Mouse (Mus musculus) liver, adult 2 months (tissue): ENCODE results near the gene Fars2. TPM values are rescaled to one million over a fixed set of nuclear protein-coding genes. Genes with fewer than 3 reads are reported as not detected.

Experiments
- DNase-seq: peaks from one replicate; pipeline ENCODE4 v3.0.0-alpha.2; 2011; ENCODE audit warnings: low read depth, low spot score; ENCODE audit errors: extremely low read depth
- H3K27ac ChIP-seq: fragments of 200-500 bp; replicated peaks from 2 replicates; pipeline ENCODE4 v1.5.1; 2012; ENCODE audit warnings: low read depth, mild to moderate bottlenecking, control low read depth, inconsistent platforms, low read length; ENCODE audit not compliant: insufficient read depth
- H3K27me3 ChIP-seq: fragments of 200-500 bp; 2 replicates; pipeline ENCODE4 v1.6.1; 2012; ENCODE audit warnings: mild to moderate bottlenecking, moderate library complexity, low read length, inconsistent platforms; ENCODE audit not compliant: control insufficient read depth, insufficient read depth
- H3K36me3 ChIP-seq: fragments of 200-500 bp; 2 replicates; pipeline ENCODE4 v1.6.1; 2012; ENCODE audit warnings: low read length, inconsistent platforms; ENCODE audit not compliant: control insufficient read depth, insufficient read depth
- H3K4me1 ChIP-seq: fragments of 200-500 bp; 2 replicates; pipeline ENCODE4 v1.6.1; 2011; ENCODE audit warnings: low read length; ENCODE audit not compliant: control insufficient read depth, insufficient read depth
- H3K4me3 ChIP-seq: fragments of 200-500 bp; 2 replicates; pipeline ENCODE4 v1.5.1; 2011; ENCODE audit warnings: low read depth, mild to moderate bottlenecking, control low read depth, low read length, moderate library complexity; ENCODE audit not compliant: insufficient read depth
- H3K79me2 ChIP-seq: fragments of 200-500 bp; 2 replicates; pipeline ENCODE4 v1.6.1; 2012; ENCODE audit warnings: inconsistent platforms, mild to moderate bottlenecking, low read length, moderate library complexity; ENCODE audit not compliant: control insufficient read depth, insufficient read depth
- H3K9ac ChIP-seq: fragments of 200-500 bp; 2 replicates; pipeline ENCODE4 v1.6.1; 2012; ENCODE audit warnings: low read depth, mild to moderate bottlenecking, control low read depth, inconsistent platforms, low read length
- CTCF ChIP-seq: fragments of 200-500 bp; IDR thresholded peaks from 2 replicates; pipeline ENCODE4 v1.5.1; 2011; ENCODE audit warnings: low read depth, low read length, control low read depth
- POLR2A ChIP-seq: fragments of 200-500 bp; IDR thresholded peaks from 2 replicates; pipeline ENCODE4 v1.6.1; 2011; ENCODE audit warnings: low read length, control low read depth; ENCODE audit not compliant: insufficient read depth; ENCODE audit errors: extremely low read depth
- WGBS: fragments of 180-500 bp; shearing (Covaris S2); methylation state at CpG from one replicate; pipeline ENCODE4 v1.1.7; 2018; 5-methylcytosine and 5-hydroxymethylcytosine counted together
- polyA plus RNA-seq: library from polyadenylated mRNA; depleted of rRNA; stranded (reverse); fragments of >200 nt; gene quantifications from 2 replicates; pipeline ENCODE4 v1.2.3, GENCODE M21; 2012
- total RNA-seq: library from RNA; depleted of rRNA; stranded (reverse); fragments of >200 nt; gene quantifications from 2 replicates; pipeline ENCODE4 v1.2.3, GENCODE M21; 2014

The Fars2 gene
- total and polyA plus RNA-seq, 2 experiments, result 47.1 to 58.4 TPM

DNA sequence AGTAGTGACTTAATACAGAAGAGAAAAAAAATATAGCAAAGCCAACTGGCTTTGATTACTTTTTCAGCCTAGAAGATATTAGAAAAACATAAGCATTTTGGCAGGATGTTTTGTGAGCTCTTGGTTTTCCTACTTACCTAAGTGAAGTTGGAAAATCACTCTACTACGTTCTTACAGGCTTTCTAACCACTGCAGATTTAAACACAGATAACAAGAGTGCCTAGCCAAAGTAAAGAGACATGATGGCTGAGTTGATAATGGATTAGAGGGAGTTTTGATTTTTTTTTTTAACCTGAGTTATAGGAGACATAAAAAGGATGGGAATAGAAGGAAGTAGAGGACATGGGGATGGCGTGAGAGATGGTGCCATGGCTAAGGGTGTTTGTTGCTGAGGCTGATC, 350.6 kb downstream of the Fars2 start:
- Histone ChIP-seq H3K36me3 (no peaks in the 10 kb centered on the region), H3K27me3 (no peaks in the 10 kb centered on the region), H3K27ac (no peak overlapping the region), H3K4me1 (peaks cover 11% of the 10 kb centered on the region), H3K9ac (no peak overlapping the region), H3K4me3 (no peak overlapping the region), H3K79me2 (no peaks in the 10 kb centered on the region)
- WGBS, result 57% methylated on average over 2 of the region's 2 CpGs
- no peak for TF ChIP-seq POLR2A
- no peak for TF ChIP-seq CTCF
- DNase-seq, result peak; percentile 76

DNA sequence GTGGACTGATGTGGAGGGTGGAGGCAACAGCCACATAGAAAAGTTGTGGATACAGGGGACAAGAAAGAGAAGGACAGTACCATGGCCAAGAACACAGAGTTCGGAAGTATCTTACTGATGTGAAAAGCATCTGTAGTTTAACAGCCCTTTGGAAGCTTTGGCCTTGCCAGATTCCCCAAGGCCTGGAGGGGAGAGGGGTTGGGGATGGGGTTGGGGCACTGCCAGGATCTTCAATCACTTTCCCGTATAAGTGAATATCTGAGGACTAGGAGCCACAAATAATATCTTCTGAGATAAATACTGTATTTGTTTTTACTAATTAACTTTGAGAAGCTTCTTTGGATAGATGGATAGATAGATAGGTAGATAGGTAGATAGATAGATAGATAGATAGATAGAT, 351.8 kb downstream of the Fars2 start:
- Histone ChIP-seq H3K27me3 (no peaks in the 10 kb centered on the region), H3K4me3 (no peak overlapping the region), H3K79me2 (no peaks in the 10 kb centered on the region), H3K4me1 (peaks cover 11% of the 10 kb centered on the region), H3K36me3 (no peaks in the 10 kb centered on the region), H3K9ac (no peak overlapping the region), H3K27ac (no peak overlapping the region)
- no peak for DNase-seq
- TF ChIP-seq CTCF, result no peak
- TF ChIP-seq POLR2A, result no peak
- 90% methylated on average over 2 of the region's 2 CpGs for WGBS

DNA sequence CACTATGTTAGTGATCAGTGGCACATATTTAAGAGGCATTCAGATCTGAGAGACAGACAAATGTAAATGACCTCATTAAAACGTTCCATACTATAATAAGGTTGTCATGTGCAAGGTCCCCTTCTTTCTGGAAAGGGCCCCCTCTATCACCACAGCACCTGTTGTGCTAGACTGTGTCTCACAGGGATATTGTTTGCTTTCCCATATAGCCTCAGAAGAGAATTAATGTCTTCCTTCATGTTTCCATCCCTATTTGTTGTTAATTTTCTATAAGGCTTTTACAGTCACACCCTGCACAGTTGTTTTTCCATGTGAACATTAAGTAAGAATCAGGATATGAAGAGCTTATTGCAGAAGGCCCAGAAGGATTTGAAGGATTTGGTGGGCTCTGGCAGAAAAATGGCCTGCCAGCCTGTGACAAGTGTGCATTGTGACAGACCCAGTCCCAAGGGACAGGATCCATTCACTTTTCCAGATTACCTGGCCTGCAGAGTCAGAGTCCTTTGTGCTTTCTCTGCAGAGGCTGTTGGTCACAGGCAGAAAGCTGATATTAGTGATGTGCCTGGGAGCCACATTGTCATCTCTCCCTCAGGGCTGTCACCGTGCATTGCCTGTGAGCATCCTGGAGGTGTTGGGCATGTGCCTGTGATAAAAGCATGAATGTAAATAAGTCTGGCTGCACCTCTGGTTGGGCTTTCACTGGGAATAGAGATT, 352.4 kb downstream of the Fars2 start:
- H3K36me3 ChIP-seq, result no peaks in the 10 kb centered on the region
- 92% methylated on average over 2 of the region's 2 CpGs for WGBS
- TF ChIP-seq POLR2A (no peak), CTCF (no peak)

DNA sequence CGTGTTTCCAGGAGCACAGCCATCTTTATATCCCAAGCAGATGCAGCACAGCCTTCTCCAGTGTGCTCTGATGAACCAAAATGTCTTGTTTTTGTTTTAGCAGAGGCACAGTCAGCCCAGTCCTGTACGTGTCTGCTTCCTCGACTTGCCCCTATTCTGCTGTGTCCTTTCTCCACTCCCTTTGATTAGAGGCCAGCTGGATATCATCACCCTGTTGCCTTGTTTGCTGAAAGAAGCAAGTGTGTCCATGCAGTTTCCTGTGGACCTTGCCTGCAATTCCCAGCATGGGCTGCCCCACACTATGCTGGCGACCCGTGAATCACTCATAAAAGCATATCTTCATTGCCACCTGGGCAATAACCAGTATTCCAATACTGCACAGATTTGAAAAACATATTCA, 360.4 kb downstream of the Fars2 start:
- Histone ChIP-seq H3K4me3 (no peak overlapping the region), H3K27me3 (no peaks in the 10 kb centered on the region), H3K36me3 (no peaks in the 10 kb centered on the region), H3K27ac (no peak overlapping the region), H3K4me1 (peaks cover 16% of the 10 kb centered on the region; the same call in 1 of the 2 replicates), H3K9ac (no peak overlapping the region), H3K79me2 (no peaks in the 10 kb centered on the region)
- WGBS, result 22% methylated on average over 5 of the region's 5 CpGs
- DNase-seq, result peak; percentile 73
- TF ChIP-seq POLR2A (no peak), CTCF (no peak)

More for the DNA sequence above, 352.4 kb downstream of the Fars2 start:
- Histone ChIP-seq H3K27ac (no peak overlapping the region), H3K4me3 (no peak overlapping the region), H3K27me3 (no peaks in the 10 kb centered on the region), H3K4me1 (peaks cover 11% of the 10 kb centered on the region), H3K79me2 (no peaks in the 10 kb centered on the region), H3K9ac (no peak overlapping the region)
- no peak for DNase-seq

DNA sequence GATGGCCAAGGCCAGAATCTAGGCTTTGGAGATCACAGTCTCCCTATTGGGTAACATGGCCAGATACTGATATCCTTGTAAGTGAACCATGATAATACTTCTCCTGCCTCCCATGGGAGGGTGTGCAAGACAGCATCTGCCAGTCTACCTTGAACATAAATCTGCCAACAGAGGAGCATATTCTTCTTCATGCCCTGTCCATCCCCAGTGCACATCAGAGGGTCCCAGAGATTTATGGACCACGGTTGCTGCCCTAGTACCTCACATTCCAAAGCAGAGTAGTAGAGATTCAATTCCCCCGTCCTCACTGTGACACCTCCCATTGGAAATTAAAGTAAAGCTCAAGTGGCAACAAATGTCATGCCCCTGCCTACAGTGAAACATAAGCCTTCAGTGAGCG, 361.0 kb downstream of the Fars2 start:
- Histone ChIP-seq H3K4me3 (no peak overlapping the region), H3K4me1 (peaks cover 16% of the 10 kb centered on the region; the same call in 1 of the 2 replicates), H3K9ac (no peak overlapping the region), H3K27me3 (no peaks in the 10 kb centered on the region), H3K79me2 (no peaks in the 10 kb centered on the region), H3K36me3 (no peaks in the 10 kb centered on the region), H3K27ac (no peak overlapping the region)
- no peak for TF ChIP-seq POLR2A
- no peak for TF ChIP-seq CTCF
- 95% methylated on average over 3 of the region's 3 CpGs for WGBS
- DNase-seq, result no peak

DNA sequence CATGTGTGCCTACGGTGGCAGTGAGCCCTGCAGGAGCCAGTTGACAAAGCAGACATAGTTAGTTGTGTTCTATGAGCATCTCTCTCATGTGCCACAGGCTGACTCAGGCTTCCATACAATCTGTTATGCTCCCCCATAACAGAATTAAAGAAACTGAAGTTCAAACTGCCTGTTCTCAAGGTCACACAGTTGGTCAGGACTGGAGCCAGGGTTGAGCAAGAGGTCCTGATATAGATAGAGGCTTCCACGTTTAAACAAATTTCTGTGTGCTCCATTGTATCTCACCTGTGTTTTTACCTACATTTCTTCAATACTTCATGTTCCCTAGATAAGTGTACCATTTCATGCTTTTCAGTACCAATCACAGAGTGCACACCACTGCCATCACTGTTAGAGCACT, 362.9 kb downstream of the Fars2 start:
- WGBS, result 54% methylated on average over 2 of the region's 2 CpGs
- TF ChIP-seq POLR2A, result no peak
- no peak for TF ChIP-seq CTCF
- peak; percentile 54 for DNase-seq
- Histone ChIP-seq H3K27me3 (no peaks in the 10 kb centered on the region), H3K4me1 (peaks cover 19% of the 10 kb centered on the region), H3K9ac (no peak overlapping the region), H3K27ac (no peak overlapping the region), H3K4me3 (no peak overlapping the region), H3K79me2 (no peaks in the 10 kb centered on the region), H3K36me3 (no peaks in the 10 kb centered on the region)
